Mouse (Mus musculus) adrenal gland, adult 18-20 months (tissue): ENCODE measurements around the gene Tubgcp5. TPM values are rescaled to one million over a fixed set of nuclear protein-coding genes. Genes with fewer than 3 reads are reported as not detected.

ENCODE experiments used
- total RNA-seq, 2 experiments: library from RNA; stranded (reverse); gene quantifications; 1 replicate in 1 of 2; 2 replicates in 1 of 2; pipeline ENCODE4 v1.2.3; 2021

Gene Tubgcp5
- total RNA-seq, 2 experiments from 2014 or later, result 10.7 to 15.4 TPM

Other genes starting within 250 kb of the Tubgcp5 start
- gene Siglech, start 26.0 kb upstream of the Tubgcp5 start, total RNA-seq, result under 1 TPM; 0.23 to 0.77 TPM
- gene Cyfip1, start 47.6 kb downstream of the Tubgcp5 start, total RNA-seq, result 10 to 100 TPM; 53.8 to 69.4 TPM
- 10 to 100 TPM; 46.9 to 53.2 TPM for gene Nipa2, start 168.3 kb downstream of the Tubgcp5 start, total RNA-seq
- gene Nipa1, start 225.8 kb downstream of the Tubgcp5 start, total RNA-seq, result 1 to 10 TPM; 7.1 to 7.2 TPM